Mouse (Mus musculus) embryonic fibroblast, embryonic 13.5 days (primary cell): ENCODE results near the gene Anks3.

Experiments used
- CTCF ChIP-seq: IDR thresholded peaks from 2 replicates; pipeline ENCODE4 v1.5.1; 2011; ENCODE audit warnings: mild to moderate bottlenecking, control low read depth, low read length, moderate library complexity, borderline replicate concordance; ENCODE audit not compliant: insufficient read depth
- POLR2A ChIP-seq: IDR thresholded peaks from 2 replicates; pipeline ENCODE4 v1.6.1; 2011; ENCODE audit warnings: low read depth, mild to moderate bottlenecking, control low read depth, low read length, moderate library complexity

DNA sequence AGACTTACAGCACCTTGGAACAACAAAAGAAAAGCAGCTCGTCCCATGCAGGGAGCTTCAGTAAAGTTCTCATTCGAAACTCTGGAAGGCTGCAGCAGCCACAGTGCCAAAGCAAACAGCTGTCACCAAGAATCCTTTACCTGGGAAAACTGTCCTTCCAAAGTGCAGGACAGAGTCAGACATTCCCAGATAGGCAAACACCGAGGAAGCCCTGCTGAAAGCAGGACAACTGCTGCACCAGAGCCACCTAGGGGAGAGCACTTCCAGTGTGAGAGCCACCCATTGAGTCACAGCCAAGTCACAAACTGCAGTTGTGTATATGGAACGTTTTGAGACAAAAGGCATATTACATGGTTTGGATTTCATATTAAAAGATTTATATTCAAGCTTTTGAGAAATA is 18.6 kb downstream of the Anks3 start:
- TF ChIP-seq CTCF (no peak), POLR2A (no peak)
